Mouse (Mus musculus) left cerebral cortex, postnatal 4 days (tissue): ENCODE results near the gene Psma6. TPM values are rescaled to one million over a fixed set of nuclear protein-coding genes. Genes with fewer than 3 reads are reported as not detected.
A peak's percentile ranks its signal among the peaks of the same experiment; 100 is the strongest.

ENCODE experiments used
- DNase-seq: peaks from one replicate; pipeline ENCODE4 v3.0.0-alpha.2; 2022
- intact Hi-C: fragments of 180-260 bp; cut with DNase I; formaldehyde crosslinking; loops from one replicate; pipeline ENCODE4 v1.15.1; 2025
- total RNA-seq, 2 experiments: library from RNA; stranded (reverse); gene quantifications; 2 replicates each; pipeline ENCODE4 v1.2.3; 2021

Psma6 gene
- total RNA-seq, 2 experiments from 2014 or later: 173 to 183 TPM

GRCm38 (mm10) chr12:55389132-55390081 lies 5.4 kb downstream of the Psma6 start:
- intact Hi-C loops: loop anchor here (10.0 kb wide), 1 partner anchor 75 kb away; no protein-coding TSS in a partner anchor
- DNase-seq: no peak

- DNase-seq: no peak
Observed at GRCm38 (mm10) chr12:55392120-55392519, 8.1 kb downstream of the Psma6 start.

GRCm38 (mm10) chr12:55392733-55393577 lies 8.9 kb downstream of the Psma6 start:
- intact Hi-C loops: loop anchor here (10.0 kb wide), 1 partner anchor 78 kb away; no protein-coding TSS in a partner anchor
- no peak for DNase-seq

More at GRCm38 (mm10) chr12:55392120-55392519, 8.1 kb downstream of the Psma6 start:
- intact Hi-C loops: loop anchor here (10.0 kb wide), 1 partner anchor 77 kb away; no protein-coding TSS in a partner anchor

- peak; percentile 54 for DNase-seq
- intact Hi-C loops: loop anchor here (5.0 to 10.0 kb wide), 2 partner anchors 81 to 97 kb away; partner anchors contain the start of gene Nfkbia
Observed at GRCm38 (mm10) chr12:55395601-55396000, 11.6 kb downstream of the Psma6 start.

GRCm38 (mm10) chr12:55396536-55396935 lies 12.5 kb downstream of the Psma6 start:
- intact Hi-C loops: loop anchor here (5.0 to 10.0 kb wide), 2 partner anchors 82 to 96 kb away; partner anchors contain the start of gene Nfkbia
- DNase-seq: peak; percentile 44

GRCm38 (mm10) chr12:55397544-55398239 lies 13.7 kb downstream of the Psma6 start:
- no peak for DNase-seq
- intact Hi-C loops: loop anchor here (5.0 to 10.0 kb wide), 2 partner anchors 83 to 95 kb away; partner anchors contain the start of gene Nfkbia

- intact Hi-C loops: loop anchor here (5.0 to 10.0 kb wide), 2 partner anchors 84 to 94 kb away; partner anchors contain the start of gene Nfkbia
- peak; percentile 92 for DNase-seq
Observed at GRCm38 (mm10) chr12:55398240-55399127, 14.5 kb downstream of the Psma6 start.

- intact Hi-C loops: loop anchor here (5.0 to 10.0 kb wide), 2 partner anchors 84 to 93 kb away; partner anchors contain the start of gene Nfkbia
- no peak for DNase-seq
Observed at GRCm38 (mm10) chr12:55399128-55399677, 15.2 kb downstream of the Psma6 start.

- intact Hi-C loops: no loop called here
- DNase-seq: no peak
Observed at GRCm38 (mm10) chr12:55407888-55408287, 23.9 kb downstream of the Psma6 start.

- intact Hi-C loops: no loop called here
- no peak for DNase-seq
Observed at GRCm38 (mm10) chr12:55415255-55415654, 31.2 kb downstream of the Psma6 start.

GRCm38 (mm10) chr12:55415762-55416161 lies 31.7 kb downstream of the Psma6 start:
- intact Hi-C loops: no loop called here
- no peak for DNase-seq

- intact Hi-C loops: no loop called here
- DNase-seq: no peak
Observed at GRCm38 (mm10) chr12:55420220-55420619, 36.2 kb downstream of the Psma6 start.

GRCm38 (mm10) chr12:55422057-55422456 lies 38.0 kb downstream of the Psma6 start:
- no peak for DNase-seq
- intact Hi-C loops: no loop called here

- intact Hi-C loops: no loop called here
- no peak for DNase-seq
Observed at GRCm38 (mm10) chr12:55426300-55426699, 42.3 kb downstream of the Psma6 start.

GRCm38 (mm10) chr12:55429201-55429600 lies 45.2 kb downstream of the Psma6 start:
- DNase-seq: no peak
- intact Hi-C loops: no loop called here

GRCm38 (mm10) chr12:55429956-55430355 lies 45.9 kb downstream of the Psma6 start:
- intact Hi-C loops: loop anchor here (10.0 kb wide), 1 partner anchor 65 kb away; the partner anchor contains the start of gene Nfkbia
- no peak for DNase-seq

GRCm38 (mm10) chr12:55432284-55432919 lies 48.4 kb downstream of the Psma6 start:
- intact Hi-C loops: loop anchor here (10.0 kb wide), 1 partner anchor 62 kb away; the partner anchor contains the start of gene Nfkbia
- no peak for DNase-seq

GRCm38 (mm10) chr12:55432920-55433284 lies 48.9 kb downstream of the Psma6 start:
- intact Hi-C loops: loop anchor here (10.0 kb wide), 1 partner anchor 62 kb away; the partner anchor contains the start of gene Nfkbia
- DNase-seq: no peak
